Mouse (Mus musculus): Measurements from ENCODE around the gene Fam136a. TPM values are rescaled to one million over a fixed set of nuclear protein-coding genes. Genes with fewer than 3 reads are reported as not detected.
A peak's percentile ranks its signal among the peaks of the same experiment; 100 is the strongest.

Fam136a gene
- 120 and 124 TPM in 2 replicates for polyA plus RNA-seq (2015; fragmentation: Nextera tagmentation; extraction: Ambion mirVana)

DNA sequence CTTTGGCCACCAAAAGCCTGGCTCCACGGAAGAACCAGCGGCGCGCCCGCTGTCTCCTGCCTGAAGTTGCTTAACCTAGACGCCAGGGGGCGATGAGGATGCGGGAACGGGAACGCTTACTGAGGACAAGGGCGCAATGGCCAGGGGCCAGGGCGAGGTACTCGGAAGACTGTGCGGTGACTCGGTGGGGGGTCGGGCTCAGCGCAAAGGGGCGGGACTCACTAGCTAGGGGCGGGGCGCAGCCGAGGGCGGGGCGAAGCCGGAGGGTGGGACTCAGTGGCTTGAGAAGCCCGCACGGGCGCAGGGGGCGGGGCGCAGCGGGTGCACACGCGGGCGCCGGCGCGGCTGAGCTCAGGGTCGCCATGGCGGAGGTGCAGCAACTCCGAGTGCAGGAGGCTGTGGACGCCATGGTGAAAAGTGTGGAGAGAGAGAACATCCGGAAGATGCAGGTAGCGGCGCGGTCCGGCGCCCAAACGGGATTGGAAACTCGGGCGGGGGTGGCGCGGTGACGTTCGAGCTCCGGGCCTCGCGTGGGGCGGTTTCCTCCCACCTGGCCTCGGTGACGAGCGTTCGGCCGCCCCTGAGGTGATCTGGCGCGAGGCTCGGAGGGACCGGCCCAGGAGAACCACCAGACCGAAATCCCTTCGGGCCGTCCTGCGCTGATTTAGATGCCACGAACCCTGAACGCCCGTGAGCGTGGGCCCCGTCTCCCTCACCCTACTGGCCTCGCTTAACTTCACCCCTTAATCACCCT lies at the start of gene Fam136a:
Gene Fam136a, plus strand, starts transcription at position 276 of the 754 bp plus-strand sequence.
- no peaks in the 10 kb centered on the region for H3K36me3 ChIP-seq (ENCODE audit: control insufficient read depth, insufficient read depth, low read length)
- peak within 1 kb of the TSS; percentile 69 for H3K4me3 ChIP-seq (ENCODE audit: low read depth, low read length)
- WGBS = 0% methylated on average over 73 of the region's 76 CpGs
- H3K27me3 ChIP-seq (ENCODE audit: control insufficient read depth, insufficient read depth, low read depth, low read length) = no peaks in the 10 kb centered on the region
- peak within 1 kb of the TSS; percentile 84 for H3K9ac ChIP-seq (ENCODE audit: low read depth, low read length)
- H3K9me3 ChIP-seq (replicated peaks; ENCODE audit: control insufficient read depth, low read length, poor library complexity, severe bottlenecking) = no peaks in the 10 kb centered on the region
- peak within 1 kb of the TSS; percentile 95 for H3K4me2 ChIP-seq (ENCODE audit: low read length)
- peaks cover 14% of the 10 kb centered on the region for H3K4me1 ChIP-seq (ENCODE audit: control insufficient read depth, insufficient read depth, low read length)
- peak; percentile 92 for ATAC-seq
- H3K27ac ChIP-seq (ENCODE audit: low read length) = peak within 1 kb of the TSS; percentile 89

GRCm38 (mm10) chr6:86317066-86317465 lies 48.4 kb upstream of the Fam136a start:
- no peaks in the 10 kb centered on the region for H3K27me3 ChIP-seq (ENCODE audit: control insufficient read depth, insufficient read depth, low read depth, low read length)
- H3K9me3 ChIP-seq (replicated peaks; ENCODE audit: control insufficient read depth, low read length, poor library complexity, severe bottlenecking) = no peaks in the 10 kb centered on the region; the same call in 1 of the 2 replicates
- H3K4me3 ChIP-seq (ENCODE audit: low read depth, low read length) = no peak overlapping the region
- WGBS = 47% methylated on average over 1 of the region's 1 CpGs
- H3K36me3 ChIP-seq (ENCODE audit: control insufficient read depth, insufficient read depth, low read length) = no peaks in the 10 kb centered on the region
- ATAC-seq = no peak
- H3K27ac ChIP-seq (ENCODE audit: low read length) = no peak overlapping the region
- no peak overlapping the region for H3K9ac ChIP-seq (ENCODE audit: low read depth, low read length)
- H3K4me2 ChIP-seq (ENCODE audit: low read length) = no peak overlapping the region
- no peaks in the 10 kb centered on the region for H3K4me1 ChIP-seq (ENCODE audit: control insufficient read depth, insufficient read depth, low read length)

- ATAC-seq = no peak
Measured at GRCm38 (mm10) chr6:86318855-86319254, 46.6 kb upstream of the Fam136a start.

GRCm38 (mm10) chr6:86322031-86322563 lies 43.3 kb upstream of the Fam136a start:
- Histone ChIP-seq H3K4me3 (ENCODE audit: low read depth, low read length) (no peak overlapping the region), H3K9ac (ENCODE audit: low read depth, low read length) (no peak overlapping the region), H3K27me3 (ENCODE audit: control insufficient read depth, insufficient read depth, low read depth, low read length) (no peaks in the 10 kb centered on the region), H3K36me3 (ENCODE audit: control insufficient read depth, insufficient read depth, low read length) (no peaks in the 10 kb centered on the region), H3K9me3 (replicated peaks; ENCODE audit: control insufficient read depth, low read length, poor library complexity, severe bottlenecking) (no peaks in the 10 kb centered on the region; the same call in 1 of the 2 replicates), H3K4me1 (ENCODE audit: control insufficient read depth, insufficient read depth, low read length) (no peaks in the 10 kb centered on the region), H3K27ac (ENCODE audit: low read length) (no peak overlapping the region), H3K4me2 (ENCODE audit: low read length) (no peak overlapping the region)
- no peak for ATAC-seq
- 86% methylated on average over 5 of the region's 5 CpGs for WGBS

More at GRCm38 (mm10) chr6:86318855-86319254, 46.6 kb upstream of the Fam136a start:
- Histone ChIP-seq H3K4me3 (ENCODE audit: low read depth, low read length) (no peak overlapping the region), H3K27ac (ENCODE audit: low read length) (no peak overlapping the region), H3K4me1 (ENCODE audit: control insufficient read depth, insufficient read depth, low read length) (no peaks in the 10 kb centered on the region), H3K4me2 (ENCODE audit: low read length) (no peak overlapping the region), H3K9me3 (replicated peaks; ENCODE audit: control insufficient read depth, low read length, poor library complexity, severe bottlenecking) (no peaks in the 10 kb centered on the region; the same call in 1 of the 2 replicates), H3K9ac (ENCODE audit: low read depth, low read length) (0 out of 2 replicates have a peak overlapping the region, but pooled peaks have one; percentile 14), H3K27me3 (ENCODE audit: control insufficient read depth, insufficient read depth, low read depth, low read length) (no peaks in the 10 kb centered on the region), H3K36me3 (ENCODE audit: control insufficient read depth, insufficient read depth, low read length) (no peaks in the 10 kb centered on the region)
- 87% methylated on average over 4 of the region's 4 CpGs for WGBS

DNA sequence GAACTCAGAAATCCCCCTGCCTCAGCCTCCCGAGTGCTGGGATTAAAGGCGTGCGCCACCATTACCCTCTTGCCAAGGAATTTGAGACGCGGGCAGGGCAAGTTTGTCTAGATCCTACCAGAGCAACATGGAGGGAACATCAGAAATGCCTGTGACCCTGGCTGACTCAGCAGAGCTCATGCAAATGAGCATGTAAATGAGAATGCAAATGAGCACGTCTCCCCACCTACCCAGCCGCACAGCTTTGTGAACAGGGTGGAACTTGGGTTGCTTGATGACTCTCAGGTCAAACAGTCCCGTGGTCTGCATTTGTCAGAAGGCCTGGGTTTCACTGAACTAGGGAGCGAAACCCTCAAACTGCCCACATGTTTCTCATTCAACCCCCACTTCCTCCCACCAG lies 42.5 kb upstream of the Fam136a start:
- Histone ChIP-seq H3K9ac (ENCODE audit: low read depth, low read length) (no peak overlapping the region), H3K27me3 (ENCODE audit: control insufficient read depth, insufficient read depth, low read depth, low read length) (no peaks in the 10 kb centered on the region), H3K4me2 (ENCODE audit: low read length) (no peak overlapping the region), H3K27ac (ENCODE audit: low read length) (no peak overlapping the region), H3K4me3 (ENCODE audit: low read depth, low read length) (no peak overlapping the region), H3K36me3 (ENCODE audit: control insufficient read depth, insufficient read depth, low read length) (no peaks in the 10 kb centered on the region), H3K9me3 (replicated peaks; ENCODE audit: control insufficient read depth, low read length, poor library complexity, severe bottlenecking) (no peaks in the 10 kb centered on the region; the same call in 1 of the 2 replicates), H3K4me1 (ENCODE audit: control insufficient read depth, insufficient read depth, low read length) (no peaks in the 10 kb centered on the region)
- WGBS = 88% methylated on average over 9 of the region's 9 CpGs
- ATAC-seq = no peak

DNA sequence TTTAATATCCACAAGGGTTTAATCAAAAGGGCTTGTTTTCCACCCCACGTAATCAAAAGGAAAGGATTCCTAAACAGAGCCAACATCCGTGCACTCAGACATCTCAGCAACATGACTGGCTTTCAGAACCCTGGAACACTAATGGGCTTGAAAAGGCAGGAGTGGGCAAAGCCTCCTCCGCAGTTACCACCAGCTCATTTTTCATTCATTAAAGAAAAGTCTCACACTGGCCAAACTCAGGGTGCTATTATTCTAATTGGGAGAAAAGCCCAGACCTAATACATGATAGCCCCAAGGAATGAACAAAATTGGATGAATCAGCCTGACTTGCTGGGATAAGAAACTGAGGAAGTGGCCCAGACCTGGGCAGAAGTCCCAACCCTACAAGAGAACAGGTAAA lies 41.0 kb upstream of the Fam136a start:
- WGBS = 72% methylated on average over 3 of the region's 3 CpGs
- no peak overlapping the region for H3K9ac ChIP-seq (ENCODE audit: low read depth, low read length)

GRCm38 (mm10) chr6:86325646-86326045 lies 39.8 kb upstream of the Fam136a start:
- Histone ChIP-seq H3K4me2 (ENCODE audit: low read length) (no peak overlapping the region), H3K9me3 (replicated peaks; ENCODE audit: control insufficient read depth, low read length, poor library complexity, severe bottlenecking) (no peaks in the 10 kb centered on the region; the same call in 1 of the 2 replicates), H3K27me3 (ENCODE audit: control insufficient read depth, insufficient read depth, low read depth, low read length) (no peaks in the 10 kb centered on the region), H3K27ac (ENCODE audit: low read length) (no peak overlapping the region), H3K9ac (ENCODE audit: low read depth, low read length) (no peak overlapping the region), H3K4me1 (ENCODE audit: control insufficient read depth, insufficient read depth, low read length) (no peaks in the 10 kb centered on the region), H3K36me3 (ENCODE audit: control insufficient read depth, insufficient read depth, low read length) (no peaks in the 10 kb centered on the region), H3K4me3 (ENCODE audit: low read depth, low read length) (no peak overlapping the region)
- WGBS = 90% methylated on average over 5 of the region's 5 CpGs
- no peak for ATAC-seq

More for the DNA sequence above, 41.0 kb upstream of the Fam136a start:
- H3K9me3 ChIP-seq (replicated peaks; ENCODE audit: control insufficient read depth, low read length, poor library complexity, severe bottlenecking) = no peaks in the 10 kb centered on the region; the same call in 1 of the 2 replicates
- no peak for ATAC-seq
- H3K27me3 ChIP-seq (ENCODE audit: control insufficient read depth, insufficient read depth, low read depth, low read length) = no peaks in the 10 kb centered on the region
- H3K27ac ChIP-seq (ENCODE audit: low read length) = no peak overlapping the region
- H3K4me2 ChIP-seq (ENCODE audit: low read length) = no peak overlapping the region
- no peak overlapping the region for H3K4me3 ChIP-seq (ENCODE audit: low read depth, low read length)
- no peaks in the 10 kb centered on the region for H3K36me3 ChIP-seq (ENCODE audit: control insufficient read depth, insufficient read depth, low read length)
- H3K4me1 ChIP-seq (ENCODE audit: control insufficient read depth, insufficient read depth, low read length) = no peaks in the 10 kb centered on the region

DNA sequence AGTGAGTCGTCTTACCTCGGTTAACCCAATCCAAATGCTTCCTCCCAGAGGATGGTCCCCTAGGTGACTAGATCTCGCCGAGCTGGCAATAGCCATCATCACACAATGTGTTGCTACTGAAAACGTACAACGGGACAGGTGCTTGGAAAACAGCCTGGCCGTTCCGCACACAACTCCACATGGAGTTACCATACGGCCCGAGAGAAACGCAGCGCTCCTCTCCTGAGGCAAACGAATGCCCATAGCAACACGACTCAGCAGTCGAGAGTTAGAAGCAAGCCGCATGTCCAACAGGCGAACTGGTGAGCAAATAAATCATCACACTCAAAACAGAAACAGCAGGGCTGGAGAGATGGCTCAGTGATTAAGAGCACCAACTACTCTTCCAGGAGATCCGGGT lies 38.6 kb upstream of the Fam136a start:
- Histone ChIP-seq H3K36me3 (ENCODE audit: control insufficient read depth, insufficient read depth, low read length) (no peaks in the 10 kb centered on the region), H3K9me3 (replicated peaks; ENCODE audit: control insufficient read depth, low read length, poor library complexity, severe bottlenecking) (no peaks in the 10 kb centered on the region; the same call in 1 of the 2 replicates), H3K4me3 (ENCODE audit: low read depth, low read length) (no peak overlapping the region), H3K27ac (ENCODE audit: low read length) (no peak overlapping the region), H3K9ac (ENCODE audit: low read depth, low read length) (no peak overlapping the region), H3K4me1 (ENCODE audit: control insufficient read depth, insufficient read depth, low read length) (no peaks in the 10 kb centered on the region), H3K4me2 (ENCODE audit: low read length) (no peak overlapping the region), H3K27me3 (ENCODE audit: control insufficient read depth, insufficient read depth, low read depth, low read length) (no peaks in the 10 kb centered on the region)
- 94% methylated on average over 18 of the region's 18 CpGs for WGBS
- no peak for ATAC-seq

GRCm38 (mm10) chr6:86328369-86328768 lies 37.1 kb upstream of the Fam136a start:
- Histone ChIP-seq H3K36me3 (ENCODE audit: control insufficient read depth, insufficient read depth, low read length) (no peaks in the 10 kb centered on the region), H3K4me2 (ENCODE audit: low read length) (no peak overlapping the region), H3K9me3 (replicated peaks; ENCODE audit: control insufficient read depth, low read length, poor library complexity, severe bottlenecking) (no peaks in the 10 kb centered on the region; the same call in 1 of the 2 replicates), H3K27ac (ENCODE audit: low read length) (no peak overlapping the region), H3K9ac (ENCODE audit: low read depth, low read length) (no peak overlapping the region), H3K27me3 (ENCODE audit: control insufficient read depth, insufficient read depth, low read depth, low read length) (no peaks in the 10 kb centered on the region), H3K4me1 (ENCODE audit: control insufficient read depth, insufficient read depth, low read length) (no peaks in the 10 kb centered on the region), H3K4me3 (ENCODE audit: low read depth, low read length) (no peak overlapping the region)
- WGBS = 56% methylated on average over 3 of the region's 3 CpGs
- no peak for ATAC-seq

All from midbrain, embryonic 16.5 days (tissue).